Mouse (Mus musculus) limb, embryonic 11.5 days (tissue): ENCODE data around the gene Enox1. TPM values are rescaled to one million over a fixed set of nuclear protein-coding genes. Genes with fewer than 3 reads are reported as not detected.
"Not testable (repeated sequence)": the region's sequence is repeated elsewhere in the genome, so short reads cannot be mapped to it uniquely, and the experiment has no call there.

Experiments
- ATAC-seq: fragments of 200-750 bp; cut with Nextera tagmentation; 2 replicates; pipeline ENCODE4 v1.8.0; 2017; ENCODE audit warnings: low read depth; ENCODE audit not compliant: insufficient number of reproducible peaks, low FRiP score, low TSS enrichment
- DNase-seq: peaks from one replicate; pipeline ENCODE4 v3.0.0-alpha.2; 2015; ENCODE audit warnings: low spot score
- H3K27ac ChIP-seq: fragments of 300-500 bp; sonication (generic); replicated peaks from 2 replicates; pipeline ENCODE4 v1.5.1; 2014; ENCODE audit warnings: low read depth, mild to moderate bottlenecking, low read length
- H3K27me3 ChIP-seq: fragments of 300-500 bp; sonication (generic); 2 replicates; pipeline ENCODE4 v1.6.1; 2014; ENCODE audit warnings: mild to moderate bottlenecking, low read length, mixed read lengths; ENCODE audit not compliant: control insufficient read depth, insufficient read depth
- H3K36me3 ChIP-seq: fragments of 300-500 bp; sonication (generic); 2 replicates; pipeline ENCODE4 v1.6.1; 2014; ENCODE audit warnings: mild to moderate bottlenecking, low read length, moderate library complexity, mixed read lengths; ENCODE audit not compliant: control insufficient read depth, insufficient read depth
- H3K4me1 ChIP-seq: fragments of 300-500 bp; sonication (generic); 2 replicates; pipeline ENCODE4 v1.6.1; 2014; ENCODE audit warnings: low read length, mixed read lengths; ENCODE audit not compliant: control insufficient read depth, insufficient read depth
- H3K4me2 ChIP-seq: fragments of 300-500 bp; sonication (generic); 2 replicates; pipeline ENCODE4 v1.6.1; 2014; ENCODE audit warnings: low read depth, mild to moderate bottlenecking, moderate library complexity; ENCODE audit not compliant: severe bottlenecking
- H3K4me3 ChIP-seq: fragments of 300-500 bp; sonication (generic); 2 replicates; pipeline ENCODE4 v1.5.1; 2014; ENCODE audit warnings: low read depth, low read length
- H3K9ac ChIP-seq: fragments of 300-500 bp; sonication (generic); 2 replicates; pipeline ENCODE4 v1.6.1; 2014; ENCODE audit warnings: mild to moderate bottlenecking, low read length
- H3K9me3 ChIP-seq: fragments of 300-500 bp; sonication (generic); 2 replicates; pipeline ENCODE4 v1.6.1; 2016; ENCODE audit warnings: low read length; ENCODE audit not compliant: control insufficient read depth
- WGBS: fragments of 180-500 bp; shearing (Covaris S2); extraction: QIAGEN DNeasy Blood & Tissue Kit; methylation state at CpG from one replicate; pipeline ENCODE4 v1.1.7; 2014; 5-methylcytosine and 5-hydroxymethylcytosine counted together
- polyA plus RNA-seq: library from polyadenylated mRNA; unstranded; fragments of >200 nt; fragmentation: Nextera tagmentation; extraction: Ambion mirVana; gene quantifications from 2 replicates; pipeline ENCODE4 v1.2.1, GENCODE M21; 2014

The Enox1 gene
- polyA plus RNA-seq: 5.6 and 7.1 TPM in 2 replicates

- H3K27me3 ChIP-seq: no peaks in the 10 kb centered on the region
- H3K4me3 ChIP-seq: peak within 1 kb of the TSS; percentile 76
- 0 out of 2 replicates have a peak within 1 kb of the TSS, but pooled peaks have one; percentile 33 for H3K27ac ChIP-seq
- peak; percentile 84 for ATAC-seq
- H3K9ac ChIP-seq: peak within 1 kb of the TSS; percentile 67
- H3K36me3 ChIP-seq: no peaks in the 10 kb centered on the region
- peak; percentile 84 for DNase-seq
- H3K4me1 ChIP-seq: no peaks in the 10 kb centered on the region
- H3K4me2 ChIP-seq: peak within 1 kb of the TSS; percentile 100
- WGBS: under 1% methylated on average over 73 of the region's 73 CpGs
- no peaks in the 10 kb centered on the region for H3K9me3 ChIP-seq
These were observed at the start of gene Enox1 for GRCm38 (mm10) chr14:77156222-77156910. Enox1 (plus strand) TSS chr14:77156763.

GRCm38 (mm10) chr14:77110622-77111021 is 45.9 kb upstream of the Enox1 start:
- not testable (repeated sequence) for H3K4me3 ChIP-seq, H3K36me3 ChIP-seq, H3K9me3 ChIP-seq, ATAC-seq, H3K9ac ChIP-seq, H3K4me1 ChIP-seq, H3K4me2 ChIP-seq, H3K27ac ChIP-seq, DNase-seq, H3K27me3 ChIP-seq
- 94% methylated on average over 5 of the region's 5 CpGs for WGBS

- no peaks in the 10 kb centered on the region for H3K27me3 ChIP-seq
- H3K4me3 ChIP-seq: no peak overlapping the region
- no peak overlapping the region for H3K4me2 ChIP-seq
- H3K36me3 ChIP-seq: no peaks in the 10 kb centered on the region
- 89% methylated on average over 5 of the region's 5 CpGs for WGBS
- ATAC-seq (no peak), DNase-seq (no peak)
- no peak overlapping the region for H3K9ac ChIP-seq
- no peak overlapping the region for H3K27ac ChIP-seq
- no peaks in the 10 kb centered on the region for H3K9me3 ChIP-seq
- H3K4me1 ChIP-seq: no peaks in the 10 kb centered on the region
These were observed 26.0 kb upstream of the Enox1 start for GRCm38 (mm10) chr14:77130612-77131011.

- ATAC-seq: no peak
- 59% methylated on average over 6 of the region's 6 CpGs for WGBS
- no peaks in the 10 kb centered on the region for H3K36me3 ChIP-seq
- H3K27me3 ChIP-seq: no peaks in the 10 kb centered on the region
- no peaks in the 10 kb centered on the region for H3K4me1 ChIP-seq
- no peak overlapping the region for H3K4me2 ChIP-seq
- no peak overlapping the region for H3K9ac ChIP-seq
- H3K4me3 ChIP-seq: no peak overlapping the region
- DNase-seq: no peak
- H3K9me3 ChIP-seq: no peaks in the 10 kb centered on the region
- H3K27ac ChIP-seq: no peak overlapping the region
These were observed 19.6 kb upstream of the Enox1 start for GRCm38 (mm10) chr14:77136936-77137335.

- Histone ChIP-seq H3K4me3 (no peak overlapping the region), H3K4me2 (no peak overlapping the region), H3K27ac (no peak overlapping the region), H3K27me3 (no peaks in the 10 kb centered on the region), H3K4me1 (no peaks in the 10 kb centered on the region), H3K9ac (no peak overlapping the region), H3K9me3 (no peaks in the 10 kb centered on the region), H3K36me3 (no peaks in the 10 kb centered on the region)
- WGBS: 33% methylated on average over 16 of the region's 17 CpGs
- DNase-seq (peak; percentile 89), ATAC-seq (no peak)
These were observed 15.0 kb upstream of the Enox1 start for GRCm38 (mm10) chr14:77141324-77142282.

- 91% methylated on average over 4 of the region's 4 CpGs for WGBS
- Histone ChIP-seq H3K36me3 (no peaks in the 10 kb centered on the region), H3K27me3 (no peaks in the 10 kb centered on the region), H3K27ac (no peak overlapping the region), H3K9ac (no peak overlapping the region), H3K4me2 (no peak overlapping the region), H3K9me3 (no peaks in the 10 kb centered on the region), H3K4me3 (no peak overlapping the region), H3K4me1 (no peaks in the 10 kb centered on the region)
- ATAC-seq (no peak), DNase-seq (no peak)
These were observed 11.5 kb upstream of the Enox1 start for GRCm38 (mm10) chr14:77145103-77145502.

- no peak for ATAC-seq
- H3K27ac ChIP-seq: no peak overlapping the region
- H3K4me1 ChIP-seq: no peaks in the 10 kb centered on the region
- H3K9ac ChIP-seq: no peak overlapping the region
- whole genome bisulfite sequencing: 98% methylated on average over 1 of the region's 1 CpGs
- no peaks in the 10 kb centered on the region for H3K27me3 ChIP-seq
- H3K4me3 ChIP-seq: no peak overlapping the region
- no peaks in the 10 kb centered on the region for H3K9me3 ChIP-seq
- H3K36me3 ChIP-seq: no peaks in the 10 kb centered on the region
- H3K4me2 ChIP-seq: no peak overlapping the region
- DNase-seq: no peak
These were observed 8.9 kb upstream of the Enox1 start for GRCm38 (mm10) chr14:77147635-77148034.

GRCm38 (mm10) chr14:77150556-77150955 is 6.0 kb upstream of the Enox1 start:
- Histone ChIP-seq H3K36me3 (no peaks in the 10 kb centered on the region), H3K9me3 (no peaks in the 10 kb centered on the region), H3K4me3 (no peak overlapping the region), H3K27ac (no peak overlapping the region), H3K4me1 (no peaks in the 10 kb centered on the region), H3K9ac (no peak overlapping the region), H3K27me3 (no peaks in the 10 kb centered on the region), H3K4me2 (no peak overlapping the region)
- DNase-seq (no peak), ATAC-seq (no peak)
- WGBS: 79% methylated on average over 6 of the region's 6 CpGs
